Mouse (Mus musculus) kidney, adult 2 months (tissue): Measurements from ENCODE around the gene Olfr324.

Experiments used
- CTCF ChIP-seq: fragments of 200-500 bp; conservative IDR thresholded peaks from 2 replicates; pipeline ENCODE4 v1.5.1; 2011; ENCODE audit warnings: low read depth, mild to moderate bottlenecking, control low read depth, low read length, moderate library complexity, mixed read lengths; ENCODE audit not compliant: insufficient read depth, insufficient read length
- POLR2A ChIP-seq: fragments of 200-500 bp; IDR thresholded peaks from one replicate; pipeline ENCODE4 v1.6.1; 2011; ENCODE audit warnings: low read depth, low read length, control low read depth

- TF ChIP-seq CTCF, result no peak
- no peak for TF ChIP-seq POLR2A
Measured at GRCm38 (mm10) chr11:58606177-58606919, 11.4 kb downstream of the Olfr324 start.
